Mouse (Mus musculus): ENCODE results near the gene Icam1.
A peak's percentile ranks its signal among the peaks of the same experiment; 100 is the strongest.
"Not testable (repeated sequence)": the region's sequence is repeated elsewhere in the genome, so short reads cannot be mapped to it uniquely, and the experiment has no call there.

Gene Icam1

DNA sequence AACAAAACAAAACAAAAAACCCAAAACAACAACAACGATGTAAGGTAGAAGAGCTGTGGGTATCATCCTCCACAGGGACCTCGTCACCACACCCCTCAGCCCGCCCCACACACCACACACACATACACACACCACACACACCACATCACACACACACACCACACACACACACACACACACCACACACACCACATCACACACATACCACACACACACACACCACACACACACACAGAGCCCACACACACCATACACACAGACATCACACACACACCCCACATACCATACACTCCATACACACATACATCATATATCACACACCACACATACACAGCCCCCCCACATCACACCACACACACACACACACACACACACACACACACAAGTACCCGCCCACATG lies 24.2 kb upstream of the Icam1 start:
- no peak for ATAC-seq (ENCODE audit: insufficient number of reproducible peaks, low FRiP score, low TSS enrichment)

DNA sequence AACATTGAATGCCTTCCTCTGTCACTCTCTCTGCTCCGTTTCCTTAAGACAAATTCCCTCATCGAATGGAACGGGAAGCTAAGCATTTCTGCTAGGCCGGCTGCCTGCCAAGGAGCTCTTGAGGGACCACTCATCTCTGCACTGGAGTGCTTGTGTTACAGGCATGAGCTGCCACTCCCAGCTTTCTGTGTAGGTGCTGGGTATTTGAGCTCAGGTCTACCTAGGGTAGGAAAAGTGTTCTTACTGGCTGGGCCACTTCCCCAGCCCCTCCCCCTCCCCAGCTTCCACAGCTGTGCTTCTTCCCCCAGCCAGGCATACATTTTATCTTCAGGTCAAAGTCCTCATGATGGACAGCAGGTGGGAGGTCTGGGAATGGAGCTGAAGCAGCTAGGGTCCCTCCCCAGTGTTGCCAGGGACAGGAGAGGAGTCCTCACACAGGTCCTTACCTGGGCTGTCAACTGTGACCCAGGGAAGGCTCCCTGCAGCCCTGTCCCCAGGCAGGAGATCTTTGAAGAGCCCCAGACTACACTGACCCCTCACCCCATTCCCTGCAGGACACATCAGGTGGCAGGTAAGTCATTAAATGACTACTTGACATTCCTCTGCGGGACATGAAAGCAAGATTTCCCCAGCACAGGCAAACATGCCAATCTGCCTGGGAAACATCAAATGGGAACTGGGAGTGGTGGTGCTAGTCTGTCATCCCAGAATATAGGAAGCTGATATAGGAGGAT lies 22.5 kb upstream of the Icam1 start:
- ATAC-seq (ENCODE audit: insufficient number of reproducible peaks, low FRiP score, low TSS enrichment), result no peak

DNA sequence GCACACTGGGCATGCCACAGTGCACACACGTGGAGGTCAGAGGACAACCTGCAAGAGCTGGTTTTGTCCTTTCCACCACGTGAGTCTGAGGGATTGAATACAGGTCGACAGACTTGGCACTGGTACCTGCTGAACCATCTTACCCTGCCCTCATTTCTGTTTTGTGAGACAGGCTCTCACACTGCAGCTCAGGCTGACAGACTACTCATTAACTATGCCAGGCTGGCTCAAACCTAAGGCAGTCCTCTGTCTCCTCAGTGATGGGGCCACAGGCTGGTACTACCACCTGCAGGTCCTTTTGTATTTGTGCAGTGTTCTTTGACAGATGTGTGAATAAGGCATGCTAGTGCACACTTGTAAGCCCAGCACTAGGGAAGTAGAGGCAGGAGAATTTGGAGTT lies 20.7 kb upstream of the Icam1 start:
- no peak for ATAC-seq (ENCODE audit: insufficient number of reproducible peaks, low FRiP score, low TSS enrichment)

DNA sequence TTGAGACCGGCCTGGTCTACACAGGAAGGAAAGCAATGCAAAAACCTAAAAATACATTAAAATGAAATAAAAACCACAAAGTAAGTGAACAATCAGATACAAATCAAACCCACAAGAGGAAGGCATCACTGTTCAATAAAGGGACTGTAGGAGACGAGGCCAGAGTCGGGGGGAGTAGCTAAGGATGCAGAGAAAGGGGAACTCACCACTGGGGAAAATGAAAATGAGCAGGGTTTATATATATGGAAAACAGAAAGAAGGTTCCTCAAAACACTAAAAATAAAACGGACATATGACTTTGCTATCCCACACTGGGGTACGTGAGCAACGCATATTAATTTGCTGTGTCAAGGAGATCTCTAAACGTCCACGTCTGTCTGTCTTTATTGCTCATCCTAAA lies 18.7 kb upstream of the Icam1 start:
- ATAC-seq (ENCODE audit: insufficient number of reproducible peaks, low FRiP score, low TSS enrichment), result no peak

DNA sequence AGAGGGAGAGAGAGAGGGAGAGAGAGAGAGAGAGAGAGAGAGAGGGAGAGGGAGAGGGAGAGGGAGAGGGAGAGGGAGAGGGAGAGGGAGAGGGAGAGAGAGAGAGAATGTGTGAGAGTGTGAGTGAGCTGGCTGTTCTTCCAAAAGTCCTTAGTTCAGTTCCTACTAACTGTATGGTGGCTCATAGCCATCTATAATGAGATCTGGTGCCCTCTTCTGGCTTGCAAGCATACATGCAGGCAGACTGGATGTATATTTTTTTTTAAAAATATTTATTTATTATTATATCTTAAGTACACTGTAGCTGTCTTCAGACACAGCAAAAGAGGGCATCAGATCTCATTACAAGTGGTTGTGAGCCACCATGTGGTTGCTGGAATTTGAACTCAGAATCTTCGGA lies 17.4 kb upstream of the Icam1 start:
- ATAC-seq (ENCODE audit: insufficient number of reproducible peaks, low FRiP score, low TSS enrichment), result not testable (repeated sequence)

DNA sequence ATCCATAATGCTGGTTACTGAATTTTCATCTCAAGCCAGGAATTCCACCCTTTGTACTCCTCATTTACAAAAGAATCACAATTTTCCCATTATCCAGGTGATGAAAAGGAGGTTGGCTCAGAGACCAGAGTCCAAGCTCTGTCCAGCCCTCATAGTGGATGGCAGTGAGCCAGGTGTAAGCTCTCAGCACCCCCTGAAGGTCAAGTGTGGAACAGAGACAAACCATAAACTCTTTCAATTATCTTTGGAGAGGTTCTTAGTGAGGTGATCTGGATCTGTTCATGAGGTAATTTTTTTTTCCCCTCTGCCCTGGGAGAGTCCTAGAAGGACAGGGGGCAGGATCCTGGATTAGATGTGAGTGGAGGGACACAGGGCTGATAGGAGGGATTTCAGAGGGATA lies 15.0 kb upstream of the Icam1 start:
- no peak for ATAC-seq (ENCODE audit: insufficient number of reproducible peaks, low FRiP score, low TSS enrichment)

DNA sequence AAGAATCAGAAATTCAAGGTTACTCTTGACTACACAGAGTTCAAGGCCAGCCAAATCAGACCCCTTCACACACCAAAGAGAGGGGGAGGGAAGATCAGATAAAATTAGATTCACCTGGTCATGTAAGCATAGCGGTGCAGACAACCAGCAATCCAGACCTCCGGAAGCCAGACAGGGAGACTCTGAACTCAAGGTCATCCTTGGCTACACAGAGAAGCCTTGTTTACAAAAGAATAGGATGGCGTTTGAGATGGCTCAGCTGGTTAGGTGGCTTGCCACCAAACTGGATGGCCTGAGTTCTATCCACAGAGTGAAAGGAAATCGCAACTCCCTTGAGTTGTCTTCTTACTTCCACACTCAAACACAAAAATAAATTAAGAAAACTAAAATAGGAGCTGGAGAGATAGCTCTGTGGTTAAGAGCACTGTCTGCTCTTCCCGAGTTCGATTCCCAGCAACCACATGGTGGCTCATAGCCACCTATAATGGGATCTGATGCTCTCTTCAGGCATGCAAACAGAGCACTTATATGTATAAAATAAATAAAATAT lies 14.1 kb upstream of the Icam1 start:
- no peak for ATAC-seq (ENCODE audit: insufficient number of reproducible peaks, low FRiP score, low TSS enrichment)

DNA sequence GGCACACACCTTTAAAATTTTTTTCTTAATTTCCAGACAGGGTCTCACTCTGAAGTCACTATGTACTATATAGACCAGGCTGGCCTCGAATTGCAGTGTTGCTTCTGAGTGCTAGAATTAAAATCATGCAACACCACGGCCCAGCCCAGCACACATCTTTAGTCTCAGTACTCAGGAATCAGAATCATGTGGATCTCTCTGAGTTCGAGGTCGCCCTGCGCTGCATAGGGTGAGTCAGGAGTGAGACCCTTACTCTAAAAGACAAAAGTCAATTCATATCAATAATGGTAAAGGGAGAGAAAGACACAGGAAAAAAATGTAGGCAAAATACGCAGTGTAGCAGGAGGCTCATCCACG lies 13.5 kb upstream of the Icam1 start:
- ATAC-seq (ENCODE audit: insufficient number of reproducible peaks, low FRiP score, low TSS enrichment), result no peak

DNA sequence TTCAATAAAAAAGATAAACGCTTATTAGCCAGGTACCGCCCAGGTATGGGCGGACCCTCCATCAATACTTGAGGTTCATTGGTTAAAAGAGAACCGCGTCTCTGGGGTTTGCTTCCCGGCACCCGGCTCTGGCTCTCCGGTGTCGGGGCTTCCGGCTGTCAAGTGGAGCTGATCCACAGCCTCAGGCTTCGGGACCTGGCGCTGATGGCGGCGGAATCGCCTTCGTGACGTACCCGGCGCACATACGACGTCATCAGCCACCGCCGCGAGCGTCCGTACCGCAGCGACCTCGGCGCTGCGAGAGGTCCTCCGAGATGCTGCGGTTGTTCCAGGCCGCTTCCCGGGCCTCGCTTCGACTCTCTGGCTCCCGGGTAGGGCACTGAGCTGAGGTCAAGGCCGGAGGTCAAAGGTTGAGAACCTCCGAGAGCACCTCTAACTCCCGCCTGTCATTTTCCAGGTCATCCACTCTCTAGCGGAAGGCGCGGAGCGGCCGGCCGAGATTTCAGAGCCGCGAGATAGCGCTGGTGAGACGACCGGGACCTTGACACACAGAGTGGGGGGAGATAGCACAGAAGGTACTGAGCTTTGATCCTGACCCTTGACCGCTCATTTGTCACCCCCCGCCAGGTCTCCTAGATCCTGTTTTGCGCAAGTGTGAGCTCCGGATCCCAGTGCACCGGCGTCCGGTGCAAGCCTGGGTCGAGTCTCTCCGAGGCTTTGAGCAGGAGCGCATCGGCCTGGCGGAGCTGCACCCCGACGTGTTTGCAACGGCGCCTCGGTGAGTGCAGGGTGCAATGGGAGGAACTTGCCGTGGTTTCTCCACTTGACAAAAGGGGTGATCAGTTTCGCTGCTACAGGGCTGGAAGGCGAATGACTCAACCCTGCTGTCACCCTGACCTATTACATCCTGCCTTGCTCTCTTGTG lies 12.9 kb upstream of the Icam1 start, which contains the start of gene Mrpl4:
TSS of gene Mrpl4 (plus strand) at position 112 of the 925 bp plus-strand sequence.
- ATAC-seq (ENCODE audit: insufficient number of reproducible peaks, low FRiP score, low TSS enrichment), result peak; percentile 93

DNA sequence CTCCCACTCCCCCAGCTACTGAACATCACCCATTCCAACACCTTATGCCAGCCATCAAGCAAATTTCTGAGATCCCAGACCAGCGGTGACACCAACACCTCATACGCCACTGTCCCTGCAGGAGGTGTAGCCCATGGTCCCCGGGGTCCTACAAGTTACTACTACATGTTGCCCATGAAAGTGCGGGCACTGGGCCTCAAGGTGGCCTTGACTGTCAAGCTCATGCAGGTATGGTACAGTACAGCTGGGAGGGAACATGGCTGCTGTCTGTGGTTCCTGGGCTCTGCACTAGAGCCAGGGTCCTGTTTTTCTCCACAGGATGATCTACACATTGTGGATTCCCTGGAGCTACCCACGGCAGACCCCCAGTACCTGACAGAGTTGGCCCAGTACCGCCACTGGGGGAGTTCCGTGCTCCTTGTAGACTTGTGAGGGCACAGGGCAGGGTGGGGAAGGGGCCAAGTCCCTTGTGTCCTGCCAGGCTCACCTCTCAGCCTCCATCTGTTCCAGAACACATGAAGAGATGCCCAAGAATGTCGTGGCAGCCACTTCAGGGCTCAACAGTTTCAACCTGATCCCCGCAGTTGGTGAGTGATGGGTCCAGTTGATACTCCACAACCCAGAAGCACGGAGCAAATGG lies 8.4 kb upstream of the Icam1 start:
- ATAC-seq (ENCODE audit: insufficient number of reproducible peaks, low FRiP score, low TSS enrichment), result no peak

DNA sequence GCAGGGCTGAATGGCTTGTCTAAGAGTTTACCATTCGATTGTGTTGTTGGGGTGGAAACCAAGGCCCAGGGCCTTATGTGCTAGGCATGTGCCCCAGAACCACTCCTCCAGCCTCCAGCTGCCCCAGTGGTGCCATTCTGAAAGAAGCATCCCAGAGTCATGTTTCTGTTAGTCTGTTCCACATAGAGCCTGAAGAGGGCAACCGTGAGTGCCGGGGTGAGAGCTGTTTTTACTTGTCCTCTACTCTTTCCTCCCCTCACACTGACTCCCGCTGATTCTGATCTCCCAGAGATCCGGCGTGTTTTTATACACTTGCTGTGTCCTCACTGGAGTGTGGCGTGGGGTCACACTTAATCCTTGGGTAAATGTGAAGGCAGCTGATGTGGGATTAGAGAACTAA lies 7.8 kb upstream of the Icam1 start:
- no peak for ATAC-seq (ENCODE audit: insufficient number of reproducible peaks, low FRiP score, low TSS enrichment)

DNA sequence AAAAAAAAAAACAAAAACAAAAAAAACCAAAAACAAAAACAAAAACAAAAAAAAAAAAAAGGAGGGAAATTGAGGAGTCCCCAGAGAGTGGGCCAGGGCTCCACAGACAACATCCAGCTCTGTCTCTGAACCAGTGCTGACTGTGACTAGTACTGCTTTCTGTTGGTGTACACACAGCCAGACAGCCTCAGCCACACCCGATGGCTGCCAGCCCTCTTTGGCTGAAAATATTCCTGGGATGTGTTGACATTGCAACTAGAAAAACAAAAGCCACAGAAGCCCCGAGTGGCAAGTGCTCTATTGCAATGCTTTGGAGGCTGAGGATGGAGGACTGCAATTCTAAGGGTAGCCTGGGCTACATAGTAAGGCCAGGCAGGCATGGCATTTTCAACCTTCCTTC lies 5.4 kb upstream of the Icam1 start:
- no peak for ATAC-seq (ENCODE audit: insufficient number of reproducible peaks, low FRiP score, low TSS enrichment)

DNA sequence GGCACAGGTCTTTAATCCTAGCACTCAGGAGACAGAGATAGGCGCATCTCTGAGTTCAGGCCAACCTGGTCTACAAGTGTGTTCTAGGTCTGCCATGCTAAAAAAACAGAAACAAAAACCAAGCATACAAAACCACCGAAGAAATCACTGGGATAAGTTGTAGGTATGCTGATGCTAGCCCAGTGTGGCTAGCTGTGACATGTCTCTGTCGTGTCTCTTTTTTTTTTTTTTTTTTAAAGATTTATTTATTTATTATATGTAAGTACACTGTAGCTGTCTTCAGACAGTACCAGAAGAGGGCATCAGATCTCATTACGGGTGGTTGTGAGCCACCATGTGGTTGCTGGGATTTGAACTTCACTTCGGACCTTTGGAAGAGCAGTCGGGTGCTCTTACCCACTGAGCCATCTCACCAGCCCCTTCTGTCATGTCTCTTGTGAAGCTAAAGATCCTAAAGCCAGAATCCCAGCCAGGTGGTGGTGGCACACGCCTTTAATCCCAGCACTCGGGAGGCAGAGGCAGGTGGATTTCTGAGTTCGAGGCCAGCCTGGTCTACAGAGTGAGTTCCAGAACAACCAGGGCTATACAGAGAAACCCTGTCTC lies 4.7 kb upstream of the Icam1 start:
- not testable (repeated sequence) for ATAC-seq (ENCODE audit: insufficient number of reproducible peaks, low FRiP score, low TSS enrichment)

DNA sequence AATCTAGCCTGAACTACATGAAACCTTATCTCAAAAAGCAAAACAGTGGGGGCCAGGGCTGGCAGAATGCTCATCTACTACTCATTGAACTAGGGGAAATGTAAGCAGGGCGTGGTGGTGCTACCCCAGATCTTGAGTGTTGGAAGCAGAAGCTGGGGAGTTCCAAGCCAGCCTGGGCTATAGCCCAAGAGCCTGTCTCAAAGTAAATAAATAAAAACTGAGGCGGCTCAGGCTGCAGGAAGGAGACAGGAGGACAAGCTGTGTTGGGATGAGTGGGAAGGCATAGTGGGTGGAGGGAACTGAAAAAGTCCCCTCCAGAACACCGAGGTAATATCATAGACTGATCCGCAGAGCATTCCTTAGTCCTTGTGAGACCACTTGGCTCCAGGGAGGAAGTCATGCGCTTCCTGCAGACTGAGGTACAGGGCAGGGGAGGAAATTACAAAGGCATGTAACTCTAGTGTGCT lies 3.9 kb upstream of the Icam1 start:
- no peak for ATAC-seq (ENCODE audit: insufficient number of reproducible peaks, low FRiP score, low TSS enrichment)

DNA sequence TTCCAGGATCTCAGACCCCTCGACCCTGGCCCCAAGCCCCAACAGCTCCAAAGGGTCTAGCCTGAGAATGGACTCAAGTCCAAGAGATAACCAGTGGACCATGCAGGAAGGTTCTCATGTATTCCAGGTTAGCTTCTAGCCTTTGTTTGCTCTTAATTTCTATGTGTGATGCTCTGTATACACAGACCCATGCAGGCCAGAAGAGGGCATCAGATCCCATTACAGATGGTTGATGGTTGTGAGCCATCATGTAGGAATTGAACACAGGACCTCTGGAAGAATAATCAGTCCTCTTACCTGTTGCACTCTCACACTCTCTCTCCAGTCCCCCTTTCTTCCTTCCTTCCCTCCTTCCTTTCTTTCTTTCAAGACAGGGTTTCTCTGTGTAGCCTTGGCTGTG lies 3.4 kb upstream of the Icam1 start:
- ATAC-seq (ENCODE audit: insufficient number of reproducible peaks, low FRiP score, low TSS enrichment), result no peak

DNA sequence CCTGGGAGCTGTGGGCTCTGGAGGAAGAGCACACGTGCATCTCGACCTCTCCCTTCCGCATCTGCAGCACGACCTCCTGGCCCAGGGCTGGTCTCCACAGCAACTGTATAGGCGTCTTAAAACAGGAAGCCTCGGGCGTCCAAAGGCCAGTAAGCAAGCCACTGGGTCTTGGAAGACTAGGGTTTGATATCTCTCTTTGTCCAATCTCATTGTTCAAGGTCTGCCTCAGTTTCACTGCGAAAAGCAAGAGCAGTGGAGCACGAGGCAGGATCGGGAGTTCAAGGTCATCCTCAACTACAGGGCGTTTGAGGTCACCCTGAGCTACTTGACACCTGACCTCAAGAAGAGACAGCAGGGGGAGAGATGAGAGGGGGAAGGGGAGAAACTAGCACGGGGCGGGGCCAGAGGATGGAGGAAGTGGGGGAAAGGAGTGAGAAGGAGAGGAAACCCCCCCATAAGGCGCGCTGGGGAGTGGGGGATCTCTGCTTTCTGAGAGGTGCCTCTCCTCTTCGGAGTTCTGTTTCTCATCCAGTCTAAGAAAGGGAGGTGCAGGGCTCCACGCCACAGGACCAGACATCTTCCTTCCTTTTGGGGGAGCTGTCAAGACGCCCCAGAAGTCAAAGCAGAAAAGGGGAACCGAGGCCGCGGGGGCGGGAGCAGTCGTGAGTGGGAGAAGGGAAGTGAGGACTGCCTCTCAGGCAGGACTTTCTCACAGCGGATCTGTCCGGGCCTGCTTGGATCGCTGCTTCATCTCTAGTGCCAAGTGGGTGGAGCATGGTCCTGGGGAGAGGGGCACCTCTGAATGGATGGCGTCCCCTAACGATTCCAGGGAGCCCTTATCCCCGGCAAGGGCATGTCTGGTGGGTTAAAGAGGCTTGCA lies 854 bp upstream of the Icam1 start:
- ATAC-seq (ENCODE audit: insufficient number of reproducible peaks, low FRiP score, low TSS enrichment), result no peak

DNA sequence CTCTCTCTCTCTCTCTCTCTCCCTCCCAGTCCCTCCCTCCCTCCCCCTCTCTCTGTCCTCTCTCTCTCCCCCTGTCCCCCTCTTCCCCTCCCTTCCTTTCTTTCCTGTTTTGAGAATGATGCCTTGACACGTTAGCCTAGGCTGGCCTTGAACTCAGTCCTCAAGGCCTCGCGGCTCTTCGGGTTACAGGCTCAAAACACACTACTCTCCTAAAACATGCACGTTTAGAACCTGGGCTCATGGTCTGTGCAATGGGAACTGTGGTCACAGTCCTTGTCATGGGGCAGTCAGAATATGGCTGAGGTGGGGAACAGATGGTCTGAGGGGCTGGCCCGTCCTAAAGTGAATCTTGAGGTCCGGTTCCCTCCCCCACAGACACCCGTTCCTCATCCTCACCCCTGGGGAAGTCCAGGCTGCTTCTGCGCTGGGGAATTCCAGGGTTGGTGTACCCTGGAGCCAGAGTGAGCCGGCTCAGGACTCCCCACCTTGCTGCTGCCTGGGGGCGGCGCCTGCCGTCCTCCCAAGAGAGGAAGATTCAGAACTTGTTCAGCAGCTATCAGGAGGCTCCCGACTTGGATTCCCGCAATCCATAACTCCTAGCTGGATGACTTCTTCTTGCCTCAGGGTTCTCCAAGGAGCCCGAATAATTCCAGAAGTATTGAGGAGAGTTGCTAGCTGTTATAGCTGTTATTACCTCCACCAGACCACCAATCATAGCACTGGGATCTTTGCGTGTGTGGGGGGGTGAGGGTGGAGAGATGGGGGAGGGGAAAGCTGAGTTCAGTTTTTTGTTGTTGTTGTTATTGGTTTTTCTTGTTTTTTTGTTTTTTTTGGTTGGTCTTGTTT lies 769 bp downstream of the Icam1 start:
- no peak for ATAC-seq (ENCODE audit: insufficient number of reproducible peaks, low FRiP score, low TSS enrichment)

DNA sequence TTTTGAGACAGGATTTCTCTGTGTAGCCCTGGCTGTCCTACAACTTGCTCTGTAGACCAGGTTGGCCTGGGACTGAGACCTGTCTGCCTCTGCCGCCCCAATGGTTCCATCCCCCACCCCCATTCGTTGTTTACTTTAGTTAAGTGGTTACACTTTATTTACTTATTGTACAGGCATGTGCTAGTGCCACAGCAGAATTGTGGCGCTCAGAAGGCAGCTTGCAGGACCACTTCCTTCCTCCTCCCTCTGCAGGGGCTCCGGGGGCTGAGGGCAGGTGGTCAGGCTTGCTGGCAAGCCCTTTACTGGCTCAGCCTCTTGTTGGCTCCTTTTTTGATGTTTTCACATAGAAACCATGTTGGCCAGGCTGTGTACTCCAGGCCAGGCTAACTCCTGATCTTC lies 1.4 kb downstream of the Icam1 start:
- ATAC-seq (ENCODE audit: insufficient number of reproducible peaks, low FRiP score, low TSS enrichment), result no peak

DNA sequence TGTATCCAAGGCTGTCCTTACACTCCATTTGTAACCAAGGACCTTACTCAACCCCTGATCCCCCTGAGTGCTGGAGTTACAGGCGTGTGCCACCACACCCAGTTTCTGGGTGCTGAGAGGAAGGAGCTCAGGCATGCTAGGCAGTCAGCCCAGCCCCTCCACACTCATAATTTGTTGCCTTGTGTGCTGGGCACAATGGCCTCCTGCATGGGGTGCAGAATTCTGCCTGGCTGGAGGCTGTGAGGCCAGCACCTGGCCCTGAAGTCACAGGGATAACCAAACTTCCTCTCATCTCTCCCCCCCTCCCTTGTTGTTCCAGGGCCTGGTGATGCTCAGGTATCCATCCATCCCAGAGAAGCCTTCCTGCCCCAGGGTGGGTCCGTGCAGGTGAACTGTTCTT lies 2.8 kb downstream of the Icam1 start:
- ATAC-seq (ENCODE audit: insufficient number of reproducible peaks, low FRiP score, low TSS enrichment), result no peak
